Mouse (Mus musculus) embryo, embryonic 11 days (tissue): ENCODE results near the gene Aim2.
A peak's percentile ranks its signal among the peaks of the same experiment; 100 is the strongest.
"Not testable (repeated sequence)": the region's sequence is repeated elsewhere in the genome, so short reads cannot be mapped to it uniquely, and the experiment has no call there.

ENCODE experiments used
- DNase-seq: peaks from one replicate; pipeline ENCODE4 v3.0.0-alpha.2; 2015

Gene Aim2

GRCm38 (mm10) chr1:173350372-173350957 is at the start of gene Aim2:
Aim2 (plus strand) TSS chr1:173350879.
- peak; percentile 35 for DNase-seq

GRCm38 (mm10) chr1:173302795-173303194 is 47.9 kb upstream of the Aim2 start:
- not testable (repeated sequence) for DNase-seq

DNA sequence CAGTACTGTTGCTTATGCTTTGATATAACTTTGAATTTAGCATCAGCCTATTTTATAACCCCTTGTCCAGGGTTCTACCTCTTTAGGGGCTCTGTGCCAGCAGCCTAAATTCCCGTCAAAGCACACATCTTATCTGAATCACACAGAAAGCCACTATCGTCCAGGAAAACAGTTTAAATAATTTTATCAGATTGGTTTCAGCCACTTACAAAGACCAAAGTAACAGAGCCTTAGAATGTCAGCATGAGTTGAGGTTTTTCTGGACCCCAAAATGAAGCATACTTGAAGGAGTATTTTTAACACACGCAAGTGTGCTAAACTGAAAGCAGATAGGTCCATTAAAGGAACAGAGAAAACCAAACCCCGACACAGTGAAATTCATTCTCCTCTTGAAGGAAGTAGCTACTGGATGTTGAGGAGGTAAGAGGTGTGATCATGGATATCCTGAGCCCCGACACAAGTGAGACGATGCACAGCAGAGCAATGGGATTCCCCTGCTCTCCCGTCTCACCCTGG is 37.1 kb upstream of the Aim2 start:
- DNase-seq, result not testable (repeated sequence)

DNA sequence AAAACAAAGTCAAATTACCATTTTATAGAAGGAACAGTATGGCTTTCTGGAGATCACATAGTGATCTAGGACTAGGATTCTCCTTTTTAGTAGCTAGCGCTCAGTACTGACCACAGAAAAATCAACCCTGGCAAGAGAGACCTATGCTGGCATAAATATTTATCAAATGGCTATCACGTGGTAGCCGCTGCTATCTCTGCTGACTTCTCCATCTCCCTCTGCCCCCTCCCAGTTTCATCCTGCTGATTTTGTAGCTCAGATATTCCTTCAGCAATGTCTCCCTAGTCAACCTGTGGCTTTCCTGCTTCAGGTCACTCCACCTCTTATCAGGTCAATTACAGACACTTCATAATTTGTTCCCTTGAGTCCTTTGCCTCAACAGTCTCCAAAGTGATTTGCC is 35.0 kb upstream of the Aim2 start:
- DNase-seq, result no peak

DNA sequence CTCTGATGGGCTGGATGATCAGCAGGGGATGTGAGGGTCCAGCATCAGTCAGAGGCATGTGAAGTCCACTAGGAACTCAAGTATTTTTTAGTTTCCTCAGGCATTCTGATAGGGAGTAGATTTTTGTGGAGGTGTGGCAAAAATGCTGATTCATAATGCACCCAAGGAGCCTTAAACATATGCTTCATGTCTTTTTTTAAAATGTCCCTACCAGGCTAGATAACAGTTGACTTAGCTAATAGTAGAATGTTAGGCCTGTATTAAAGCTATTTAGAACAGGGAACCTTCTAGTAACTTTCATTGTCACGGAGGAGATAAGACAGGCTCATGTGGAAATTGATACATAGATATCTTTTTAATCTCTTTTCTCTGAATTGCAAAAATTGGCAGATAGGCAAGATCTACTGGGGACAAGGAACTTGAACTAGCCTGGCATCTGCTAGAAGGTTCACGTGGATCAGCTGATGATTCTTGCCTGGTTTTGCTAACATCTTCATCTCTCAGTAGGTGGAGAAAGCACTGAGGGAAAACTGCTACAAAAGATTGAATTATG is 32.7 kb upstream of the Aim2 start:
- DNase-seq, result no peak

DNA sequence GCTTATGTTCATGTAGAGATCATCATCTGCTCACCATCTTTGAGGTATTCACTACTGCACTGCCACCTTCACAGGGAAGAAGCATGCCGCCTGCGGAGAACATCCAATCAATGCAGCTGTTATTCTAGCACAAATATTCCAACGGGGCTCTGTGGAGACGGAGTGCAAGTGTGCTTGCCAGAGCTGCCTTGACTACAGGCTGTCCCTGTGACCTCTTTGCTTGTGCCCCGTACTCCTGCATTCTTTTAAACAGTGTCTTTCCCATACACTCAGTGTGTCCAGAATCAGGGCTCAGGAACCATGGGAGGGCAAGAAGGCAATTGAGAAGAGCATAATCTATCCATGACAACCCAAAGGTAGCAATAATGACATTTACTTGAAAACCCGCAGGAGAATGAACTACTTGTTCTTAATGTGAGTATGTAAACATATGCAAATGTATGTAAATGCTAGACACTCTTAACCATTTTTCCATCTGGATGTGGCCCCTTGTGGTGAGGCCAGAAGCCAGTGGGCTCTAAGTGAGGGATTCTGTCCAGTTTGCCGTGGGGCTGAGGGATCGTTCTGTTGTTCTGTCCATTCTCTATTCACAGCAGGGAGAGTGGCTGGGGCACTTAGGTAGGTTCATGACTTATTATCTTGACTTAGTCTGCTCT is 29.0 kb upstream of the Aim2 start:
- no peak for DNase-seq

DNA sequence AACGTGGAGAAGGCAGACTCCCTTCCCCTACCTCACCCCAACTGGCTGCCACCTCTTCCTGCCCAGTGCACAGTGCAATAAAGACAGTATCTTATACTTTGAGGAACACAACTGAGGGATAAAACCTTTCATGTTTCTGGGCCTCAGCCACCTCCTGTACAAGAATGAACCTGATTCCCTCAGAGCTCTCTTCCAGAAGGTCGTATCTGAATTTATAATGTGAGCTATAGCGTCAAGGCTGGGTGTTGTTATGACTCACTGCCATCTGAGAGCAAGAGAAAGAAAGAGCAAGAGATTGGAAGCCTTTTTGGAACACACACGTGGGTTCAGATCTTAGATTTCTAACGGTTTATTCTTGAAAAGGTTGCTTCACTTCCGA is 28.4 kb upstream of the Aim2 start:
- no peak for DNase-seq

DNA sequence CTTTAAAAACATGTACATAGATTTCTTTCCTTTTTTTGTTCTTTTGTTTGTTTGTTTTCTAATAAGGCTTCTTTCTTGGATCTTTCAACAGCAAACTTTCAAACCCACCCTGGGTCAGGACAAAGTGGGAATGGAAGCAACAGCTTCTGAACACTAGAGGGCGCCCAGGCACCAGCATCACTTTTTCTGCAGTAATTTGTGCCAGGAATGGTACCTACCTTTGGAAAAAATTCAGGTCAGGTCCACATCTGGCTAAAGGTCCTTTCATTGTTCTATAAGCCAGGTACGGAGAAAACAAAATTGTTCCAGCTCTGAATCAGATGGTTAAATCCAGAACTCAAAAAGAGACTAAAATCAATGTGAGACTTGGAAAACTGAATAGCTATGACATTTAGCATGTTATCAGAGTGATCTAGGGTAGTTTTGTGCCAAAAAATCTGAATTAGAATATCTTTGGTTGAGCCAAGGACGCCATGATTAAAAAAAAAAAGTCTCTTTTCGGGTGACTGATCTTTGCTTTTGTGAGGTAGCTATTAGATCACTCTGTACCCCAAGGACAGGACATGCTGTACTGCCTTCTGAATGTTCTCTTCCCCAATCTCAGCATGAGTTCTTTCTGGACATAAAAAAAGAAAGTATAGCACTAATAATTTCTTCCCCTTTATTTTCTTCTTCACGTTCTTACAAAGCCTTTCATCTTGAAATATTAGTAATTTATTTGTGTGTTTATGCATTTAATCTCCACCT is 26.7 kb upstream of the Aim2 start:
- peak; percentile 58 for DNase-seq

- DNase-seq, result no peak
These were observed 25.7 kb upstream of the Aim2 start for GRCm38 (mm10) chr1:173324961-173325360.

DNA sequence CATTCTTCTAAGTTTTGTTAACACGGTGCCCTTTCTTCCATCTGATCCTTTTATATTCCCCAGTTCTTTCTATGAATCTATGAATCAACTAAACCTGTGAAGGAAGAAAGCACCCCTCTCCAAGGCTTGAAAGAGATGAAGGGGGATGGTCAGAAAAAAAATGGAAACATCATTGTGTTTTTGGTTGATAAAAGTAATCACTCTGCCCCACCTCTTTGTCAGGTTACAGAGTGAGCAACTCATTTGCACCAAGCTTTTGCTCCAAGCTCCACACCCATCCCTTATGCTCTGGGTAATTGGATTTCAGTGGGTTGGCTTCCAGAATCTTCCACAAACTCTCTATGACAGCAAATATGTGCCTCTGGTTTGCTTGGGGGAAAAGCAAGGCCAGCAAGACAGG is 25.3 kb upstream of the Aim2 start:
- no peak for DNase-seq

DNA sequence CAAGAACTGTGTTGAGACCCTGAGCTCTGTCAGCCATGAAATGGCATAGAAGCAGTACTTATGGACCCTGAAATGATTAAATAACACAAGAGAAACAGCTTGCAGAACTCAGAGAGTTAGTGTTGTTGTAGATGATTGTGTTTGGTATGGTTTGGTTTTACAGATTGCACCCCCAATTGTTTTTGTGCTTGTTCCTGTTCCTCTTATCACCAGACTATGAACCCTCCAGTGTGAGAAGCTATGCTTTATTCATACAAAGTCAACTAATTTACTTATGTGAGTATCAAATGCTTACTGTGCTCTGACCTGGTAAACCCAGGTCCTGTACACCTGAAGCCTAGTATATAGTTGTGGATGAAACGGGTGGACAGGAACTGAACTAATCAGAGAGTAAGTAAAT is 24.1 kb upstream of the Aim2 start:
- no peak for DNase-seq

DNA sequence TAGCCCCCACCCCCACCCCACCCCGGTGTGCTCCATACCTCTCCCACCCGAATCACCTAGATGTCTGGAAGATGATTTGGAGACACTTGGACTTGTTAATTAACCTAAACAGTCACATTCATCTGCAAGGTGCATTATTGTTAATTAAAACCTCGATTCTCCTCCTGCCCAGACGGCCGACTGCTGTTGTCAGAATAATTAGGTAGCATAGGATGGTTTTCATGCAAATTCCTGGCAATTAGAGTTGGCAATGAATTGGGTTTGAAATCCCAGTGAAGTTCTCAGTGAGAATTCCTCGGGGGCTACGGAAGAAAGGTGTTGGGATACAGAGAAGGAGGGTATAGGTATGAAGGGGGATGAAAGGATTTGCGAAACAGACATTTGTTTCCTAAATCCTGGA is 22.2 kb upstream of the Aim2 start:
- no peak for DNase-seq

- DNase-seq, result no peak
These were observed 21.5 kb upstream of the Aim2 start for GRCm38 (mm10) chr1:173329185-173329584.

DNA sequence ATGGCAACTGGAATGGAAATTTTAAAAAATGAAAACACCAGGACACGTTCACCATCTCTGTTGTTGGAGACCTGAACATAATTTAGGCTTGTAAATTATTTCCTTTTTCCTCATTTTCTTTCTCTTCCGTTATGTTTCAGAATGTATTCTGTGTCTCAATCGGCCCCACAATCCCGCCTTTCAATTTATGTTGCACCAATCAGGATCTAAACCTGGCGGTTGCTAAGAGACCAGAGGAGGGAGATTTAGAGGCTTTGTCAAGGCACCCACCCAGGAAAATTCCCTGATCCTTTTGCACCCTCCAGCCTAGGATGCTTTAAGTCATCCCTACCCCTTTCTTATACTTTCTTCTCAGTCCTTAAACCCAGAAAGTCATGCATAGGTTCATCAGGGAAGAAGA is 20.9 kb upstream of the Aim2 start:
- DNase-seq, result no peak

GRCm38 (mm10) chr1:173332418-173332817 is 18.3 kb upstream of the Aim2 start:
- no peak for DNase-seq

DNA sequence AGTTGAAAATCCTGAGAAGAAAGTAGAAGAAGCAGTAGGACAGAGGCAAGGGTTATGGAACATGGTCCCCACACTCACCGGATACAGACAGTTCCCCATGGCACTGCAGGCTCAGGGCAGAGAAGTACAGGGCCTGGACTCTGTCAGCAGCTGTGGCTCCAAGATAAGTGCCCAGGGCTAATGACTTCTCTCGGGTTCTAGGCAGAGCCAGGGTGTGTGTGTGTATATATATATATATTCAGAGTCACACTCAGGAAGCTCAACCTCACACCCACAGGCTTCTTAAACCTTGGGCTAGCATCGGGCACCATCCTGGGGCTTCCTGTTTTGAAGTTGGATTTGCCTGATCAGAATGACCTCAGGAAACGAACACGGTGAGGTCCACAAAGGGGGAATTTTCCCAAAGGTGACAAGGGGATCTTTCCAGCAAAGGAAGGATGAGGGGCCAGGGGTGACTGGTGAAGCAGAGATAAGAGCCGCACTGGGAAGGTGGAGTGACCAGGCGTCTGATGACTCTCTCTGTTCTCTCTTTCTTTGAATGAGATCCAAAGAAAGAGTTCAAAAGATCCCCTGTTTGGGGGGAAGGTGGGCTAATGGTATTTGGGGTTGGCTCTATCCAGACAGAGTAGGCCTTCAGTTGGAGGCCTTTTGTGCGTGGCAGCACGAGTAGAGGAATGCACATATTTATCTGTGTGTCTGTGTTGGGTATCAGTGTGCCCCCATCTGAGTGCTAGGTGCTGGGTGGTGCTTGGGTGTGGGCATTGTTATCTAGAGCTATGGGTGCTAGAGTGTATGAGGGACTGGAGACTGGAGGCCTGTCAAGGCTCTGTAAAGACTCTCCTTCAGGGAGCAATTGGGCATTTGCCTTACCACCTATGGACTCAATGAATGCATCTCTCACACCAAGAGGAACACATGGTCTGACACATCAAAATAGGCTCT is 17.1 kb upstream of the Aim2 start, which contains the start of gene Ackr1:
TSS of gene Ackr1 (minus strand) at position 439 of the 942 bp plus-strand sequence.
- DNase-seq, result no peak

- DNase-seq, result no peak
These were observed 14.8 kb upstream of the Aim2 start for GRCm38 (mm10) chr1:173335903-173336302.

DNA sequence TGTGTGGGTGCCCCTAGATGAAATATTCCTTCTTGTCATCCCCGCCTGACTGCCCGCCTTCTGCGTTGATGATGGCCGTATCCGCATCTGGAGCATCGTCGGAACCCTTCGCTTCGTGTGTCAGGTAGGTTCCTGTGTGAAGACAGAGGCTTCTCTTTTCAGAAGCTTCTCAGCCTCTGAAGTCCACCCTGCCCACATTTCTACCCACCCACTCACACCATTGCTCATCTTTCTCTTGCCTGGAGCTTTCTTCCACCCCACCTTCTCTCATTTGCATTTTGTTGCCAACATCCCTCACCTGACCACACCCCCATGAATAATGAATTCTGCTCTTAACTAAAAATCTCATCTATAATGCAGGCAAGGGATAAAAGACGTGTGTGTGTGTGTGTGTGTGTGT is 13.7 kb upstream of the Aim2 start:
- DNase-seq, result no peak

GRCm38 (mm10) chr1:173339543-173339942 is 11.1 kb upstream of the Aim2 start:
- peak; percentile 78 for DNase-seq

GRCm38 (mm10) chr1:173342425-173342824 is 8.3 kb upstream of the Aim2 start:
- DNase-seq, result no peak

- DNase-seq, result no peak
These were observed 6.7 kb upstream of the Aim2 start for GRCm38 (mm10) chr1:173343934-173344333.

DNA sequence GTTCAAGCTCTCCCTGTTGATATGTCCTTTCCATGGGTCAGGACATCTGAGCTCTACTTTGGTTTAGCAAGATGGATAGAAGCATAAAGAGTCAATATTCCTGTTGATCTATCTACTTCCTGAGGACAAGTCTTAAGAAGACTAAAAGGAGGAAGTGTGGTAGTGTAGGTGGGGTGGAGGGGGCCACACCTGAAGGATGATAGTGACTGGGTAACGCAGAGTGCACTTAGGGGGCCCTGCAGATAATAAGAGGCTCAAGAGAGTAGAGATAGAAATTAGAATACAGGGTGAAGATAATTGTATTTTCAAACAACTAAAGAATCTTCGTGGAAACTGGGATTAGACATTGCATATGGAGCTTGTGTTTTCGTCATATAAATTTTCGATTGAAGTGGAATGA is 5.6 kb upstream of the Aim2 start:
- DNase-seq, result no peak

GRCm38 (mm10) chr1:173348527-173348926 is 2.2 kb upstream of the Aim2 start:
- no peak for DNase-seq
